Mouse (Mus musculus) embryonic stem cell, embryonic (primary cell): ENCODE measurements around the gene Pif1.

Experiments used
- CTCF ChIA-PET, 4 experiments: fragments of 300-600 bp in 2 of 4; fragments of 350-600 bp in 2 of 4; sonication (Branson Sonifier 250); formaldehyde crosslinking; loops; one replicate each; lab custom pipeline; 2022; ENCODE audit warnings: inconsistent platforms in 2 of 4; lab: Charles Lee
- POLR2A ChIA-PET, 4 experiments: fragments of 300-600 bp in 2 of 4; fragments of 350-600 bp in 2 of 4; sonication (Branson Sonifier 250); formaldehyde crosslinking; loops; one replicate each; lab custom pipeline; 2022; ENCODE audit warnings: antibody characterized with exemption in 4 of 4, inconsistent platforms in 1 of 4; lab: Charles Lee

The Pif1 gene

DNA sequence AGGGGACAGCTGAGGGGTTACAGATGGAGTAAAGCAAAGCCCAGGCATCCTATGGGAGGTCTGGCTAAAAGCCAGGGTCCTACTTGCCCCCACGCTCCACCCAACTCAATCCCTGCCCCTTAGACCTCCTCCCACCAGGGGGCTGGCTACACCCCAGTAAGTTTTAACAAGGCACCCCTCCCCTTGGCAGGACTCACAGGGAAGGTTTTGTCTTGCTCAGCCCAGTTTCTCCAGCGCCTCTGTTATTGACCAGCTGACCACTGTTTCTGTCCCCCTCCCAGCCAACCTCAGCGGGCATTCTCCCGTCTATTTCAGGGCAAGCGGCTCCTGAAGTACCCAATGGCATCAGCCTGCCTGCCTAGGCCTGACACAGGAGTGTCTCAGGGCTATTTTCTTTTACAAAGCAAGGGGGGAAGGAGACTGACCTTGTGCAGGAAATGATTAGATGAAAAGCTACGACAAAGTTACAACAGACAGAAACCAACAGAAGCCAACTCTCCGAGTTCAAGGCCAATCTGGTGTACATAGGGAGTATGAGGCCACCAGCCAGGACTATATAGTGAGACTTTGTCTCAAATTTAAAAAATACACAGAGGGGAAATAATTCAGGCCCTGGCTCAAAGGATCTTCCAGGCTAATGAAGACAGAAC lies 10.0 kb upstream of the Pif1 start:
- POLR2A ChIA-PET, result interaction anchor here in 3 of 4 experiments (0.5 to 2.5 kb wide), 15 partner anchors 9 to 179 kb away, joined by 3 to 10 read pairs (median 4); partner anchors contain the start of genes Mtfmt (in 2 of the 3), Pif1 (in 2 of the 3) and Rasl12 (in 1 of the 3)
- CTCF ChIA-PET, result interaction anchor here in 3 of 4 experiments (0.6 to 3.1 kb wide), 10 partner anchors 22 to 549 kb away, joined by 3 to 10 read pairs (median 5); partner anchors contain the start of genes Ankdd1a (in 1 of the 3), Ciao2a (in 1 of the 3), Mtfmt (in 1 of the 3) and Snx1 (in 1 of the 3)

DNA sequence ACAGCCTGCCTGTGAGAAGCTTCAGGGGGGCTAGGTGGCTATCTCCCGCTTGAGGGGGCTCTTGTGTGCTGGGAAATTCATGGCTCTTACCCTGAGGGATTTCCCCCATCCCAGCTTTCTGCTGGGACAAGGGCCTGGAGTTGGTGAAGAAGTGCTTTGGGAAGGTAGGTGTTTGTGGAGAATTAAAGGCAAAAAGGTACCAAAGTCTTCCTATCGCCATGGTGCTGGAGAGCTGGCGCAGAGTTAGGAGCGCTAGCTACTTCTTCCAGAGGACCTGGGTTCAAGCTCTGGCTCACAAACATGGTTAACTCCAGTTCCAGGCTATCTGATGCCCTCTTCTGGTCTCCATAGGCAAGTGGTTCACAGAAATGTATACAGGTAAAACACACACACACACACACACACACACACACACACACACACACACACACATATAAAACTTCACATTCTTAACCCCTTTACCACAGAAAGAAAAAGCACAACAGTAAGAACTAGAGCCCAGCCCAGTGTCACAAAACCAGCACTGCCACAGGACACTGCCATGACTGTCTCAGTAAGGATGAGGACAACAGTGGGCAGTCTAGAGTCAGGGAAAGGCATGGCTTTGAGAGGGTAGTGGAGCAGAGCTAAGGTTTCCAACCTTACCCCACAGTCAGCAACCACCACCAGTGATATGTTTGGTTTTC lies 9.3 kb upstream of the Pif1 start:
- ChIA-PET POLR2A (interaction anchor here in 3 of 4 experiments (0.6 to 2.5 kb wide), 12 partner anchors 10 to 180 kb away, joined by 3 to 10 read pairs (median 4); partner anchors contain the start of genes Mtfmt (in 1 of the 3), Pif1 (in 1 of the 3) and Rasl12 (in 1 of the 3)), CTCF (interaction anchor here in 3 of 4 experiments (0.6 to 3.1 kb wide), 7 partner anchors 40 to 549 kb away, joined by 3 to 10 read pairs (median 6); partner anchors contain the start of genes Ciao2a (in 1 of the 3), Mtfmt (in 1 of the 3) and Snx1 (in 1 of the 3))

DNA sequence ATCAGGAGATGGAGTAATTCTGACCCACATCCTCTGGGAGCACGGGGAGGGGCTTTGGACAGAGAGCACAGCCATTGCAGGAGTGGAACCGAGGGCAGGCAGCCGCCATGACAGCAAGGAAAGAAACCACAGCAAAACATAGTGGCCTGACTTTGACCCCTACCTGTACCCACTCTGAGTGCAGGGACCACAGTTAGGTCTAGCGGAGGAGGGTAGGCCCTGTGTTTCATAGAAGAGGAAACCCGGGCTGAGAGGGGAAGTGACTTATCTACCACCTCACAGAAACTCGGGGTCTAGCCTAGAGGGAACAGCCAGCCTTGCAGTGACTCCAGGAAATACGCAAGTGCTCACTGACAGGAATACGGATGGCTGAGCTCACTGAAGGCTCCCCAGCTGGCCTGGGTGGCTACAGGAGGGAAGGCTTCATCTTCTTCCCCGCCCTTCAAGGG lies 8.1 kb upstream of the Pif1 start:
- ChIA-PET POLR2A (interaction anchor here in 3 of 4 experiments (0.5 to 2.9 kb wide), 4 partner anchors 14 to 313 kb away, joined by 3 to 42 read pairs (median 10); partner anchors contain the start of gene Mtfmt (in 1 of the 3)), CTCF (no interaction called here)

DNA sequence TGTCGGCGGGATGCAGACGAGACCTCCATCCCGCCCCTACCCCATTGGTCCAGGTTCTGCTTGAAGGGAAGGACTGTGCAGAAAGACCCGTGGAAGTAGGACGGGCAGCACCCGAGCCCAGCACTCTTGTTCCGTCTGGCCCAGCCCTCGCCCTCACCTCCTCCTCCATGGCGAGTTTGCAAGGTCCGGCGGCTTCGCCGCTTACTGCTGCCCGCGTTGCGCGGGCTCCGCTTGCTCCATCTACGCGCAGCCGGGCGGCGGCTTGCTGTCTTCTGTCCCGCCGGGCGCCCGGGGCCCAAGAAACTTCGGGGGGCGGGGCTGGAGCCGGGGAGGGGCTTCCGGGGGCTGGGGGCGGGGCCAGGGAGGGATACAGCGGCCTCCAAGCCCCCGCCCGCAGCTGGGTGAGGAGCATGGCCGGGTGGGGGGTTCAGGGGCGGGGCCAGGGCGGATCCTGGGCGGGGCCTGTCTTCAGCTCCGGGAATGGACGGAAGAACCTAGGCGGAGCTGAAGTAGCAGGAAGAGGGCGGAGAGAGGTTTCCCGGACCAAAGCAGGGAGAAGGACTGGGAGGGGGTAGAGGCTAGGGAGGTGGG lies 7.1 kb upstream of the Pif1 start, which contains the start of gene Plekho2:
TSS of gene Plekho2 (minus strand) at position 260 of the 591 bp plus-strand sequence.
- POLR2A ChIA-PET, result interaction anchor here in 3 of 4 experiments (0.6 to 2.9 kb wide), 63 partner anchors 9 to 1237 kb away, joined by 3 to 42 read pairs (median 5); partner anchors contain the start of genes Mtfmt (in 3 of the 3), Ankdd1a (in 1 of the 3), Hacd3 (in 1 of the 3) and Pdcd7 (in 1 of the 3)
- CTCF ChIA-PET, result interaction anchor here (0.5 to 2.5 kb wide), 56 partner anchors 9 to 934 kb away, joined by 3 to 54 read pairs (median 5); partner anchors contain the start of genes Mtfmt (in 2 of the 4), Ankdd1a (in 1 of the 4), Fbxl22 (in 1 of the 4) and Spg21 (in 1 of the 4)

DNA sequence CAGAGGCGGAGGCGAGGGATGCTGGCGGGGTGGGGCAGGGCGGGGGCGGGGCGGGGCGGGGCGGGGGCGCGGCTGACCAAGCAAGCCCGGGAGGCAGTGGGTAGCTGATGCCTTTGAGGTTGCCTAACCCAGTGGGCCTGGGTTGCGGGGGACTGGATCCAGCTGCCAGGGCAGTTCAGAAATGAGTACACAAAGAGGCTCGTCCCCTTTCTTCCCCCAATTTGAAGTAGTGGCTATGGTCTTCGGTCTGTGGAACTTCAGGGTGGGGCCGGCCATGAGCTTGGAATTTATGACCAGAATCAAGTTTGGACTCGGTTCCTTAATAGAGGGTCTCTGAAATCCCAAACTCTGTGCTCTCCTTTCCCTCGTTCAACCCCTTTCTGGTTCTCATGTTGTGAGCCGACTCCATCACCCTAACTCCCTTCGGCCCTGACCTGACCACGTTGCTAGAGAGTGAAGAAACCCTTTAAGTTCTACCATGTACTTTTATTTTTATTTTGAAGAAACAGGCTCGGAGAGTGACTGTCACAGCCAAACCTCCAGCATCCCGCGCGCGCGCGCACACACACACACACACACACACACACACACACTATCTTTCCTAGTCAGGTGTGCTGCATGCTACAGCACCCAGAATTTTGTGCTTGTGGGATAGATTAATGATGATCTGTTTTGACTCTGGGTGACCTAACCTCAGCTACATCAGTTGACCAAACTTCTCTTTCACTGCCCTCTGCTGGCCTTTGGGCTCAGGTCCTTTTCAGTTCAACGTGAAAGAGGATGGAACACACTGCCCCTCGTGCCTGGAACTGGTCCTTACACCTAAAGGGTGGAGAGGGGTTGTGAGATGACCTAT lies 6.3 kb upstream of the Pif1 start:
- CTCF ChIA-PET, result interaction anchor here (0.5 to 2.5 kb wide), 61 partner anchors 8 to 1196 kb away, joined by 3 to 54 read pairs (median 4); partner anchors contain the start of genes Mtfmt (in 2 of the 4), Ankdd1a (in 1 of the 4), Fbxl22 (in 1 of the 4) and Spg21 (in 1 of the 4)
- POLR2A ChIA-PET, result interaction anchor here in 3 of 4 experiments (0.6 to 2.9 kb wide), 65 partner anchors 8 to 1238 kb away, joined by 3 to 42 read pairs (median 5); partner anchors contain the start of genes Mtfmt (in 3 of the 3), Ankdd1a (in 1 of the 3), Hacd3 (in 1 of the 3) and Pdcd7 (in 1 of the 3)

DNA sequence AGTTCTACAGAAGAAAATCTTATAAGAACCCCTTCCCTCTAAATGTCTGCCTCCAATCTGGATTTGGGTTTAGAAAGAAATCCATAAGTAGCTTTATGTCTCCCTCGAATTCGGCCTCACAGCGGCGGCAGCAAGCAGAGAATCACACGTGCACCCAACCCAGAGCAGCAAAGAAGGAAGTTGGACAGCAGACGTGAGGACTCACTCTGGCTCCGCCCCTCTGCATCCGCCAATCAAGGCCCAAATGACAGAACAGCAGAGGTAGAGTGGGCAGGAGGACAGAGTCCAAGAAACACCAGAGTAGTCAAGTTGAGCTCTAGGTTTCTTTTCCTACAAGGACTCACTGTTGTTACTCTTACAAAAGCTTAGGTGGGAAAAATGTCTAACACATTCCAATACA lies 3.9 kb upstream of the Pif1 start:
- POLR2A ChIA-PET, result interaction anchor here in 3 of 4 experiments (0.6 to 2.7 kb wide), 18 partner anchors 10 to 152 kb away, joined by 3 to 23 read pairs (median 3); partner anchors contain the start of gene Mtfmt (in 1 of the 3)
- CTCF ChIA-PET, result interaction anchor here in 3 of 4 experiments (0.7 to 2.5 kb wide), 7 partner anchors 11 to 147 kb away, joined by 4 to 9 read pairs (median 5); partner anchors contain the start of genes Ankdd1a (in 1 of the 3) and Mtfmt (in 1 of the 3)

DNA sequence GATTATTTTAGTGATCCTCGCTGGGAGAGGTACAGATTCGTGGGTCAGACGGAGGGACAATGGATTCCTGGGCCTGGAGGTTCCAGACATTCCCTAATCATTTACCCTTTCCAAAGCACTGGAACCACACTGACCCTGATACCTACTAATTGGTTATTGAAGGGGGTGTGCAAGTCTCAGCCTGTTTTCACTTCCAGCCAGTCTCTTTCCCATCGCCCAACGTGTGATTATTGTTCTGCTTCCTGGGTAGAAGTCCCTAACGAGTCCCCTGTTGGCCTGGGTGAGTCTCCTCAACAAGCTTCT lies 261 bp downstream of the Pif1 start:
- ChIA-PET CTCF (interaction anchor here (0.5 to 5.9 kb wide), 9 partner anchors 11 to 152 kb away, joined by 3 to 56 read pairs (median 6); partner anchors contain the start of gene Mtfmt (in 2 of the 4)), POLR2A (interaction anchor here (0.6 to 3.6 kb wide), 42 partner anchors 9 to 925 kb away, joined by 3 to 26 read pairs (median 4); partner anchors contain the start of genes Spg21 (in 2 of the 4), Mtfmt (in 1 of the 4) and Oaz2 (in 1 of the 4))

DNA sequence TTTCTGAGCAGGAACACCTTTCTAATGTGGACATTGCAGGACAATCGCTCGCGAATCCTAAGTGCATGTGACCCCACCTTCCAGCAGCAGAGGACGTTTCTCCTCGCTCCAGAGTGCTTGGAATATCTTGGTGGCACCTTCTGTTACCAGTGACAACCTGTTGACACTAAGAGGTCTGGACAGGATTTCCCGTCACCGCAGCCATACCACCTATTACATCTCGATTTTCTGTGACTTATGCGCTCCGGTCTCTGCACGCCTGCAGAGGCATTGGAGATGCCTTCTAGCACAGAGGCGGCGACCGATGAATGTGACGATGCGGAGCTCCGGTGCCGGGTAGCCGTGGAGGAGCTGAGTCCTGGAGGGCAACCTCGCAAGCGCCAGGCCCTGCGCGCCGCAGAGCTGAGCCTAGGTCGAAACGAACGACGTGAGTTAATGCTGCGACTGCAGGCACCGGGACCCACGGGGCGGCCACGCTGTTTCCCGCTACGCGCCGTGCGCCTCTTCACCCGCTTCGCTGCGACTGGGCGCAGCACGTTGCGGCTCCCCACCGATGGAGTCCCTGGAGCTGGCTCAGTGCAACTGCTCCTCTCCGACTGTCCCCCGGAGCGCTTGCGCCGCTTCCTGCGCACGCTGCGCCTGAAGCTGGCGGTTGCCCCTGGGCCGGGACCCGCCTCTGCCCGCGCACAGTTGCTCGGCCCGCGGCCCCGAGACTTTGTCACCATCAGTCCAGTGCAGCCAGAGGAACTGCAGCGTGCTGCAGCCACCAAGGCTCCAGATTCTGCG lies 806 bp downstream of the Pif1 start:
- CTCF ChIA-PET, result interaction anchor here (0.5 to 5.9 kb wide), 17 partner anchors 11 to 321 kb away, joined by 3 to 56 read pairs (median 5); partner anchors contain the start of genes Csnk1g1 (in 1 of the 4), Mtfmt (in 1 of the 4) and Trip4 (in 1 of the 4)
- POLR2A ChIA-PET, result interaction anchor here (0.5 to 3.6 kb wide), 62 partner anchors 8 to 1567 kb away, joined by 3 to 26 read pairs (median 4); partner anchors contain the start of genes Plekho2 (in 2 of the 4), Mtfmt (in 1 of the 4), Oaz2 (in 1 of the 4) and Spg21 (in 1 of the 4)

DNA sequence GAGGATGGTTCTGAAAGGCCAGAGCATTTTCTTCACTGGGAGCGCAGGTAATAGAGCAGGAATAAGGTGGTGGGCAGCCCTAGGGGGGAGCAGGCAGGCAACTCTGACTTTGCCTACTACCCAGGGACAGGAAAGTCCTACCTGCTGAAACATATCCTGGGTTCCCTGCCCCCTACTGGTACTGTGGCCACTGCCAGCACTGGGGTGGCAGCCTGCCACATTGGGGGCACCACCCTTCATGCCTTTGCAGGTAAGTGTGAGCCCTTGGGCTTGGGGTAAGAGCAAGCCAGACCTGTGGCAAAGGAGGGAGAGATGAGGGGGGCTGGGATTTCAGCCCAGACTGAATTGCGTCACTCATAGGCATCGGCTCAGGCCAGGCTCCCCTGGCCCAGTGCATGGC lies 2.1 kb downstream of the Pif1 start:
- ChIA-PET POLR2A (interaction anchor here in 3 of 4 experiments (0.5 to 3.6 kb wide), 17 partner anchors 8 to 758 kb away, joined by 3 to 26 read pairs (median 6); partner anchors contain the start of genes Plekho2 (in 2 of the 3) and Oaz2 (in 1 of the 3)), CTCF (interaction anchor here (0.5 to 5.9 kb wide), 12 partner anchors 9 to 1418 kb away, joined by 3 to 56 read pairs (median 5); partner anchors contain the start of gene Plekho2 (in 1 of the 4))

DNA sequence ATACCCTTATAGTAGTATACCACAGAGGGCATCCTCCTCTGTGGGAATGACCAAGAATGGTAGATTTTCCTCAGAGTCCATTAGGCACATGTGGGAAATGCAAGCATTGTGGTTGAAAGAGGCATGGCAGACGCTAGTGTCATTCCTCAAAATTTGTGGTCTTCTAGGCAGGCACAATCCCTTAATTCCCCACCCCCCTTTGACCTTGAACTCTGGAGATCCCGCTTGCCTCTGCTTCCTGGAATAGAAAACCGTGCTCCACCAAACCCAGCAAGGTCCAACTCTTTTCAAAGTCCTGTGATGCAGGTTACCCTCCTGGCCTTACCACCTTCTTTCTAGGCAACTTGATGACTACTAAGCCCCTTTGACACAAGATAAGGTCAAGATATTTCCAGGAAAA lies 5.8 kb downstream of the Pif1 start:
- ChIA-PET CTCF (interaction anchor here (0.6 to 2.2 kb wide), 8 partner anchors 10 to 203 kb away, joined by 4 to 9 read pairs (median 6); partner anchors contain the start of gene Mtfmt (in 1 of the 4)), POLR2A (interaction anchor here in 3 of 4 experiments (0.5 to 15.0 kb wide), 27 partner anchors 9 to 1645 kb away, joined by 3 to 240 read pairs (median 4); partner anchors contain the start of genes Plekho2 (in 3 of the 3), Mtfmt (in 1 of the 3), Oaz2 (in 1 of the 3) and Spg21 (in 1 of the 3))

DNA sequence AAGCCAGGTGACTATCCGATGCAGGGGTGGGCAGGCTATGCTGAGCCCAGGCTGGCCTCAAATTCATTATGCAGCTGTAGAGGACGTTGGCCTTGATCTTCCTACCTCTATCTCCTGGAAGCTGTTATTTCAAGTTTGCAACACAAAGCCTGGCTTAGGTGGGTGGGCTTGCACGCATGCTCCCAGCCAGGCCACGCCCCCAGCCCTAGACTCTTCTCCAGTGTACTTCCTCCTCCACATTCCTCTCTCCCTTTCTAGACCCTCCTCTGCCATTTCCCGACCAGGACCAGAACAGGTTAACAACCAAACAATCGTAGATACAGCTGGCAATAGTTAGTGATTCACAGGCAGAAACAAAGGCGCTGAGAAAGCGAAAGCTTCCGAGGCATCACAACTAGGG lies 6.6 kb downstream of the Pif1 start:
- POLR2A ChIA-PET, result interaction anchor here in 3 of 4 experiments (0.5 to 15.0 kb wide), 56 partner anchors 8 to 1644 kb away, joined by 3 to 240 read pairs (median 3); partner anchors contain the start of genes Plekho2 (in 3 of the 3), Spg21 (in 3 of the 3), Mtfmt (in 2 of the 3) and Zfp609 (in 2 of the 3)
- CTCF ChIA-PET, result interaction anchor here (0.5 to 2.3 kb wide), 31 partner anchors 10 to 247 kb away, joined by 3 to 25 read pairs (median 3); partner anchors contain the start of genes Plekho2 (in 2 of the 4), Mtfmt (in 1 of the 4) and Zfp609 (in 1 of the 4)

DNA sequence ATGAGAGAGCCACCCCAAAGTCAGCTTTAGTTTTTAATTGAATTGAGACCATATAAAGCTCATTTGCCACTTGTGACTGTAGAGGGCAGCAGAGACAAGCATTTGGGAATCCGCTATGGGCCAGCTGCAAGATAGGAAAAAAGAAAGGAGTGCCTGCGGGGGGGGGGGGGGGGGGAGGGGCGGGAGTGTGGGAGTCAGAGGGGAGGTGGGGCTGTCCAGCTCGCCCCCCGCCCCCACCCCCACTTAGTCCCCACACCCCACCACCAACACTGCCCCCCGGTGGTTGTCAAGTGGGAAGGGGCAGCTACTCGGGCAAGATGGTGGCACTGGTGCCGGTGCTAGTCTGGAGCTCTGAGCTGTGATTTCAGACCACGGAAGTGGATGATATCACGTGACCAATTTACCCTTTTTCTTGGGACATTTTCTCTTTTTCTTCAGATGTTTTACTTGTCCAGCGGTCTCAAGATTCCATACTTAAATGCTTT lies 11.8 kb downstream of the Pif1 start:
- CTCF ChIA-PET, result interaction anchor here (0.5 to 5.8 kb wide), 168 partner anchors 8 to 1445 kb away, joined by 3 to 63 read pairs (median 4); partner anchors contain the start of genes Pif1 (in 4 of the 4), Plekho2 (in 3 of the 4), Oaz2 (in 2 of the 4) and Aph1c (in 1 of the 4)
- POLR2A ChIA-PET, result interaction anchor here (0.6 to 15.0 kb wide), 72 partner anchors 8 to 1236 kb away, joined by 3 to 240 read pairs (median 4); partner anchors contain the start of genes Plekho2 (in 3 of the 4), Pif1 (in 2 of the 4), Ankdd1a (in 1 of the 4) and Mtfmt (in 1 of the 4)

DNA sequence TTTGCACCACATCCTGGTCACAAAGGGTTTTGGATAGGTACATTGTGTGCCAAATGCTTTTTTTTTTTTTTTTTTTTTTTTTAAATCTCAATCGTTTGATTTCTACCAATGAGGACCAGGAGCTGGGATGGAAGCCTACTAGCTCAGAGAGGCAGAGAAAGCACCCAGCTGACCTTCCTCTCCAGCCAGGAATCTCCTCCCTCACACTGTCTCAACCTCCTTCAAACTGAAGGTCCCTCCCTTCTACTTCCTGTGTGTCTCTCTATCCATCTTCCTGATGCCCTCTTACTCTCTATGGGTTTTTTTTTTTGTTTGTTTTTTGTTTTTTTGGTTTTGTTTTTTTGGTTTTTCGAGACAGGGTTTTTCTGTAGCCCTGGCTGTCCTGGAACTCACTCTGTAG lies 14.0 kb downstream of the Pif1 start:
- ChIA-PET POLR2A (interaction anchor here (0.6 to 15.0 kb wide), 53 partner anchors 7 to 403 kb away, joined by 3 to 240 read pairs (median 4); partner anchors contain the start of genes Pif1 (in 2 of the 4), Plekho2 (in 2 of the 4), Mtfmt (in 1 of the 4) and Oaz2 (in 1 of the 4)), CTCF (interaction anchor here (0.6 to 5.8 kb wide), 25 partner anchors 10 to 1234 kb away, joined by 3 to 54 read pairs (median 4); partner anchors contain the start of genes Aph1c (in 1 of the 4), Mtfmt (in 1 of the 4), Pdcd7 (in 1 of the 4) and Plekho2 (in 1 of the 4))
